Mouse (Mus musculus) intestine, embryonic 16.5 days (tissue): ENCODE measurements at regions not wholly inside any gene's neighbourhood (a gene's known extent, or its start where the extent isn't known, plus 50 kb on each side); places are given as distances from the start of the nearest gene placed in this dataset.

Experiments
- ATAC-seq: fragments of 200-750 bp; cut with Nextera tagmentation; 2 replicates; pipeline ENCODE4 v1.8.0; 2017; ENCODE audit warnings: moderate TSS enrichment, moderate library complexity
- H3K27ac ChIP-seq: fragments of 300-500 bp; sonication (generic); 2 replicates; pipeline ENCODE4 v1.5.1; 2014; ENCODE audit warnings: mild to moderate bottlenecking, low read length
- H3K27me3 ChIP-seq: fragments of 300-500 bp; sonication (generic); replicated peaks from 2 replicates; pipeline ENCODE4 v1.6.1; 2014; ENCODE audit warnings: low read length, control low read depth, mixed read lengths; ENCODE audit not compliant: control insufficient read depth, insufficient read depth
- H3K36me3 ChIP-seq: fragments of 300-500 bp; sonication (generic); 2 replicates; pipeline ENCODE4 v1.6.1; 2014; ENCODE audit warnings: low read length, control low read depth; ENCODE audit not compliant: control insufficient read depth, insufficient read depth
- H3K4me1 ChIP-seq: fragments of 300-500 bp; sonication (generic); 2 replicates; pipeline ENCODE4 v1.6.1; 2014; ENCODE audit warnings: low read length, control low read depth, mixed read lengths; ENCODE audit not compliant: control insufficient read depth, insufficient read depth
- H3K4me2 ChIP-seq: fragments of 300-500 bp; sonication (generic); 2 replicates; pipeline ENCODE4 v1.6.1; 2014; ENCODE audit warnings: low read depth, low read length, control low read depth
- H3K4me3 ChIP-seq: fragments of 300-500 bp; sonication (generic); 2 replicates; pipeline ENCODE4 v1.5.1; 2014; ENCODE audit warnings: mild to moderate bottlenecking, low read length
- H3K9ac ChIP-seq: fragments of 300-500 bp; sonication (generic); 2 replicates; pipeline ENCODE4 v1.6.1; 2014; ENCODE audit warnings: low read depth, low read length
- H3K9me3 ChIP-seq: fragments of 300-500 bp; sonication (generic); 2 replicates; pipeline ENCODE4 v1.6.1; 2016; ENCODE audit warnings: low read length, control low read depth; ENCODE audit not compliant: control insufficient read depth
- WGBS: fragments of 180-500 bp; shearing (Covaris S2); extraction: QIAGEN DNeasy Blood & Tissue Kit; methylation state at CpG from one replicate; pipeline ENCODE4 v1.1.7; 2014; 5-methylcytosine and 5-hydroxymethylcytosine counted together

GRCm38 (mm10) chr12:28038161-28038911 is 513.9 kb downstream of the Dcdc2c start:
- no peak overlapping the region for H3K27ac ChIP-seq
- H3K4me2 ChIP-seq: no peak overlapping the region
- no peak overlapping the region for H3K9ac ChIP-seq
- ATAC-seq: no peak
- no peaks in the 10 kb centered on the region for H3K9me3 ChIP-seq
- H3K36me3 ChIP-seq: no peaks in the 10 kb centered on the region
- no peaks in the 10 kb centered on the region for H3K27me3 ChIP-seq
- H3K4me1 ChIP-seq: no peaks in the 10 kb centered on the region
- H3K4me3 ChIP-seq: no peak overlapping the region
- 60% methylated on average over 7 of the region's 7 CpGs for WGBS

DNA sequence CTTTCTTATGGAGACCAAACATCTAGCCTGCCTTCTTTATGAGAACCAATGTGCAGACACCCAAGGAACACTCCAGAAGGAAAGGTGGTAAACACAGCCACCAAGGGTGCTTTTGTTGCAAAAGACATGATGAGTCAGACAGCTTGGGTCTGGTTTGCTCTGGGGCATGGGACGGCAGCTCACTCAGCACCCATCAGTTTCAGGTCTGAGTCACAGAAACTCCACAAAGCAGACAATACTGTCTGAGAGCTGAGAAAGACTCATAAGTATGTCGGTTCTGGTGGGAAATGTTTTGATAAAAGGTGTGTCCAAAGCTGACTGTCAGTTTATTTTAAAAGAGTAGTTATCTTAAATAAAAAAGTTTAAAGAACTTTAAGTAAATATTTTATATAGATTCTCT is 553.0 kb downstream of the Dcdc2c start:
- Histone ChIP-seq H3K4me1 (no peaks in the 10 kb centered on the region), H3K27ac (no peak overlapping the region), H3K9ac (no peak overlapping the region), H3K27me3 (no peaks in the 10 kb centered on the region), H3K4me3 (no peak overlapping the region), H3K4me2 (no peak overlapping the region), H3K9me3 (no peaks in the 10 kb centered on the region), H3K36me3 (no peaks in the 10 kb centered on the region)
- no peak for ATAC-seq
- WGBS: 63% methylated on average over 2 of the region's 2 CpGs

GRCm38 (mm10) chr12:27992152-27992551 is 560.0 kb downstream of the Dcdc2c start:
- no peaks in the 10 kb centered on the region for H3K4me1 ChIP-seq
- H3K9ac ChIP-seq: no peak overlapping the region
- H3K27me3 ChIP-seq: no peaks in the 10 kb centered on the region
- no peak for ATAC-seq
- H3K9me3 ChIP-seq: no peaks in the 10 kb centered on the region
- H3K36me3 ChIP-seq: no peaks in the 10 kb centered on the region
- no peak overlapping the region for H3K4me2 ChIP-seq
- 61% methylated on average over 3 of the region's 3 CpGs for WGBS
- no peak overlapping the region for H3K4me3 ChIP-seq
- H3K27ac ChIP-seq: no peak overlapping the region

GRCm38 (mm10) chr12:27984261-27984841 is 567.8 kb downstream of the Dcdc2c start:
- Histone ChIP-seq H3K27me3 (no peaks in the 10 kb centered on the region), H3K4me3 (no peak overlapping the region), H3K36me3 (no peaks in the 10 kb centered on the region), H3K4me2 (no peak overlapping the region), H3K4me1 (no peaks in the 10 kb centered on the region), H3K9me3 (no peaks in the 10 kb centered on the region), H3K9ac (no peak overlapping the region), H3K27ac (no peak overlapping the region)
- WGBS: 81% methylated on average over 3 of the region's 3 CpGs
- no peak for ATAC-seq

DNA sequence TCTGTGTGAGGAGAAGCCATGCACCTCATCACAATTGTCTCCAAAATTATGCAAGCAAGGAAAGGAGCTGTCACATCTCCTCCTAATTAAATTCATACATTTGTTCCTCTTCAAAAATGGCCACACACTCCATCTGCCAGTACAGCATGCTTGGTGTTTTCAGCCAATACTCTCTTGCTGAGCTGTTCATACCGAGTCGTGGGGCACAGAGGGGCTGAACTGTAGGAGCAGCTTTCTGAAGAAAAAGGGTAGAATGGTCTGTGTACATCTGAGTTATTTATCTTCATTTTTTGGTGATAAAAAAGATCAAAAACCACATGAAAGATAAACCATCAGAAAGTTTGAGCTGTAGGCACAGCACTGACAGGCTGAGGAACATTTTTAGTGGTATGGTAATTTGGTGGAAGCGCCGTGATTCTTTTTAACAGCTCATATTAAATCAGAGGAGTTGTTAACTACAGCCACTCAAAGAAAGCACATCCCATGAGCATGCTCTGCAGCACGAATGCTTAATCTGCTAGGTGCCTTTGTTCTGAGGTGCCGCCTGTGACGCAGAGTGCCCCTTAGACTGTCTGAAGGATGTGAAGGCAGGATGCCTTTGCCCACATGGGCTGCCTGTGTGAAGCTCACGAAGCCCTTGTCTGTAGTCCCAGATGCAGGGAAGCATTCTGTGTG is 573.8 kb downstream of the Dcdc2c start:
- H3K9ac ChIP-seq: 0 out of 2 replicates have a peak overlapping the region, but pooled peaks have one; percentile 32
- H3K9me3 ChIP-seq: no peaks in the 10 kb centered on the region
- 50% methylated on average over 8 of the region's 8 CpGs for WGBS
- ATAC-seq: no peak
- H3K27me3 ChIP-seq: no peaks in the 10 kb centered on the region
- H3K36me3 ChIP-seq: no peaks in the 10 kb centered on the region
- no peak overlapping the region for H3K4me2 ChIP-seq
- H3K4me3 ChIP-seq: no peak overlapping the region
- H3K27ac ChIP-seq: no peak overlapping the region
- H3K4me1 ChIP-seq: 0 out of 2 replicates have a peak, but pooled peaks cover 3% of the 10 kb centered on the region

DNA sequence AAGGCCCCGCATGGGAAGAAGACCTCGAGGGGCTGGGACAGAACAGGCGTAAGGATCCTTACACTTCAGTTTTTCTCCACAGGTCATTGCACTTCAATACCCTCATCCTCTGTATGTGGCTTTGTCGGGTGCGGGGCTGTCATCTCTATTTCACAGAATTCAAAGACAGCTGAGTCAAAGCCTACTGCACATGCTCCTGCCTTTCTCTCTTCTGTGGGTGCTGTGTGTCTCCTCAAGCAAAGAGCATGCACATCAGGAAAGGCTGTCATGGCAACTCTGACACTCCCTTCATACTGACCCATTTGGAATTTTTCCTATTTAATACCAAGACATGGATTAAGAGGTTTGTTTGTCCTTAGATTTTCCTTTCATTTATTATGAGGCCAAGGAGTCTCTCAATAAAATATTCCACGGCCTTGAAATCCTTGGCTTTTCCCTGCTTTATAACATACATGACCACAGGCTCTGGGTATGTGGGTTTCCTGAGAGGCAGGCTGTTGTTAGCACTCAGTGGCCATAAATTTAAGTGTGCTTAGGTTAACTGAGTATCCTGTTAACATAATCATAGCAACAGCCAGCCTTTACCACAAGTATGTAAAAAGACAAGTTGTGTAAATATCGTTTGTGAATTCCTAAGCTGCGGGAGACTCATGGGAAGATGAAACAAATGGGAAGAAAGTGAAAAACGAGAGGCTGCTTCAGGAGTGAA is 574.5 kb downstream of the Dcdc2c start:
- no peak for ATAC-seq
- Histone ChIP-seq H3K4me1 (0 out of 2 replicates have a peak, but pooled peaks cover 3% of the 10 kb centered on the region), H3K9me3 (no peaks in the 10 kb centered on the region), H3K27ac (no peak overlapping the region), H3K9ac (no peak overlapping the region), H3K27me3 (no peaks in the 10 kb centered on the region), H3K4me3 (no peak overlapping the region), H3K4me2 (no peak overlapping the region), H3K36me3 (no peaks in the 10 kb centered on the region)
- WGBS: 48% methylated on average over 9 of the region's 9 CpGs

DNA sequence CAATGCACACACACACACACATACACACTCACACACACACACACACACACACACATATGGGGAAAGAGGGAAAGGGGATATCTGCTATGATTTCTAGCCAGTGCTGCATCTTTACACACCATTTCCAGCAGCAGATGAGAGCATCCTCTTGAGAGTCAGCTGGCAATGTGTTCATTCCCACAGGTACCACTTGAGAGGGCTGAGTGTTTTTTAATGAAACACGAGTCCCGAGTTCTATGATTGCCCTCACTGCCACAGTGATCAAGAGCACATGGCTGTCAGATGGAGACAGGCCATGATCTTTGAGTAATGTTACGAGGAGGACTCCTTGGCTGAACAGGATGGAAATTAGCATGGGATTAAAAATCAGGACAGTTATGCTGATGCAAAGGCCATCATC is 589.3 kb downstream of the Dcdc2c start:
- no peak overlapping the region for H3K9ac ChIP-seq
- H3K27me3 ChIP-seq: no peaks in the 10 kb centered on the region
- H3K9me3 ChIP-seq: no peaks in the 10 kb centered on the region
- no peak overlapping the region for H3K4me3 ChIP-seq
- WGBS: 67% methylated on average over 3 of the region's 3 CpGs
- no peaks in the 10 kb centered on the region for H3K4me1 ChIP-seq
- ATAC-seq: no peak
- H3K27ac ChIP-seq: no peak overlapping the region
- no peak overlapping the region for H3K4me2 ChIP-seq
- no peaks in the 10 kb centered on the region for H3K36me3 ChIP-seq

GRCm38 (mm10) chr12:27960064-27960463 is 592.1 kb downstream of the Dcdc2c start:
- no peaks in the 10 kb centered on the region for H3K36me3 ChIP-seq
- no peaks in the 10 kb centered on the region for H3K9me3 ChIP-seq
- ATAC-seq: no peak
- H3K4me2 ChIP-seq: no peak overlapping the region
- 25% methylated on average over 6 of the region's 6 CpGs for WGBS
- no peaks in the 10 kb centered on the region for H3K4me1 ChIP-seq
- H3K27ac ChIP-seq: no peak overlapping the region
- no peak overlapping the region for H3K4me3 ChIP-seq
- H3K9ac ChIP-seq: no peak overlapping the region
- H3K27me3 ChIP-seq: no peaks in the 10 kb centered on the region

GRCm38 (mm10) chr12:27947646-27948045 is 604.6 kb downstream of the Dcdc2c start:
- H3K9me3 ChIP-seq: no peaks in the 10 kb centered on the region
- no peaks in the 10 kb centered on the region; the same call in 1 of the 2 replicates for H3K4me1 ChIP-seq
- no peaks in the 10 kb centered on the region for H3K27me3 ChIP-seq
- no peak overlapping the region for H3K27ac ChIP-seq
- no peak overlapping the region for H3K4me3 ChIP-seq
- H3K9ac ChIP-seq: no peak overlapping the region
- no peaks in the 10 kb centered on the region for H3K36me3 ChIP-seq
- H3K4me2 ChIP-seq: no peak overlapping the region
- no peak for ATAC-seq
- 54% methylated on average over 3 of the region's 3 CpGs for WGBS
